Mouse (Mus musculus) hematopoietic stem cell, adult 5-6 weeks (primary cell): Measurements from ENCODE around the gene Scn8a. TPM values are rescaled to one million over a fixed set of nuclear protein-coding genes. Genes with fewer than 3 reads are reported as not detected.

Experiments used
- ATAC-seq, 2 experiments: fragments of 125-278 bp in 1 of 2; replicated peaks in 1 of 2; 2 replicates each; pipeline ENCODE4 v1.8.0; 2016 to 2017; ENCODE audit warnings: inconsistent platforms in 2 of 2, mild to moderate bottlenecking in 2 of 2, moderate number of reproducible peaks in 2 of 2, low read depth in 1 of 2, moderate TSS enrichment in 1 of 2; ENCODE audit not compliant: low FRiP score in 2 of 2, poor library complexity in 2 of 2, severe bottlenecking in 2 of 2, insufficient read depth in 1 of 2, low TSS enrichment in 1 of 2
- total RNA-seq: library from RNA; stranded (forward); fragments of 172-1452, 232-1000 nt; gene quantifications from 2 replicates; pipeline ENCODE4 v1.2.3, GENCODE M21; 2017

Gene Scn8a
- total RNA-seq, 1 experiment from 2014 or later, result not detected

DNA sequence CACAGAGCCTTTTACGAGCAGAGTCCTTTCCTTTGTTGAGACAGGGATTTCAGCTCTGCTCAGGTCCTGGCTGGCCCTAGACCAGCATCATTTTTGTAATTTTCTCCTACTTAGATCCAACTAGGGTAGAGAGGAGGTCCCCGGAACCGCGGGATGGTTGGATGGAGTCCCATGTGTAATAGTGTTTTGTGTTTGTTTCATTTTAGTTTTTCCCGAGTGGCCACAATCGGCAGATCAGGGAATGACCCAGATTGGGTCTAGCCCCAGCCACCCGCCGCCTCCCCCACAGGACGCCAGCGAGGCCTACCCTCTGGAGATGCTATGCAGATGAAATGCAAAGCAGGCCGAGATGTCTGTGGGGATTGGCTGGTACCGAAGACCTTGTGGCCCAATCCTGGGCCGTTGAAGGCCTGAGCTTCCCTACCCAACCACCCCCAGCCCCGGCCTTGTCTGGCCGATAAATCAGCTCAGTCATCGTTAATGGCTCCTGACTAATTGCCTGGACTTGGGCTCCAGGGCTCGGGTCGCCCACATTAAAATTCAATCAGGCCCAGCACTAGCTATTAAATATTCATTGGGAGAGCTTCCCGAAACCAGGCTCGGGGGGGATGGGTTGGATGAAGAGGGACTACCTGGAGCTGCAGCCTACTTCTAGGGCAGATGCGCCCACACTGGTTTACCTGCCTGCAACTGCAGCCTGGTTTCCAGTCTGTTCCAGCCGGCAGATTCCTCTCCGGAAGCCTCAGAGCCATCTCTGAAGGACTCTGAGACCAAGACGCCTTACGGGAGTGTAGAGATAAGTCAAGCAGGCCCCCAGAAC is 223.4 kb downstream of the Scn8a start:
- ATAC-seq, result no peak

DNA sequence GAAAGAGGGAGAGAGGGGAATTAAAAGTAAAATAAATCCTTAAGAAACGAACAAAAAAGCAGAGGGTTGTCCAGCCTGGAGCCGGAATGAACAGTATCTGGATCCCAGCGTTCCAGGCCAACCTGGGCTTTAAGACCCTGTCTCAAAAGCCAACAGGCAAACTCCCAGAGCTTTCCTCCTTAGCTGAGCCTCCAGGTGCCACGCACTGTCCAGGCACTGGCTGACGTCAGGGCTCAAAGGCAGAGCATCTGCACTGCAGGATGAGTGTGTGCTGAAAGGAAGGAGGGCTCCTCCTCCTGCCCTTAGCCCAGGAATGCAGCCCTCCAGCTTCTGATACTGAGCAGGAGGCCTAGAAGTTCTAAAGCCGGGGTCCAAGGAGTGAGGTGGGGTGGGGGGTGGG is 224.3 kb downstream of the Scn8a start:
- no peak for ATAC-seq

DNA sequence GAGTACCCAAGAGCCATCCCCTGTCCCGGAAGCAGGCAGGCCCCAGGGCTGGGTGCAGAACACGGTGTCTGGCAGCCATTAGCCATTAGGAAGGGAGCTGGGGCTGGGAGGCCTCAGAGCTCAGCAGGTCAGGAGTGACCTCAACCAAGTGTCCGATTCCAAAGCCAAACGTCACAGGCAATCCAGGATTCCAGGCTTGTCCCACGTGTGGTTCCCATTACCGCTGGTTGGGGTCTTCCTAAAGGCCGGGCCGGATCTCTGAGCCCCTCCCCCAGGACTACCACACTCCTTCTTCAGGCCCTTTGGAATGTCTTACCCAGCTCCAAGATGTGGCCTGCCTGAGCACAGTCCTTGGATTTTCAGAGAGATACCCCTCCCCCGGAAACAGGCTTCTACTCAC is 225.3 kb downstream of the Scn8a start:
- ATAC-seq, result no peak

DNA sequence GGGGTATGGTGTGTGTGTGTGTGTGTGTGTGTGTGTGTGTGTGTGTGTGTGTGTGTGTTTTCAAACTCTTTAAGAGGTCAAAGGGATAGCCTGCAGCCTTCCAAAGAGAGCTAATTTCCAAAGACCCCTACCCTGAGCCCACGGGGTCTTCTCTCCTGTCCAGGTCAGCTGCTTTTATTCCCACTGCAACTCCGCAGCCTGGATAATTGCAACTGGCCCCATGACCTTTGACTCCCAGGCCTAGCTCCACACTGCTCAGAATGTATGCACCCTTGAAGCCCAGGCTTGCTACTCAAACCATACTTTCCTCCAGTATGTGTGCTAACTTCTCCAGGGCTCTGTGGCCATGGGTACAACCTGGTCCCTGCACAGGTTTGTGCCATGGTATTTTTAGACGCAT is 225.7 kb downstream of the Scn8a start:
- ATAC-seq, result no peak

Other genes starting within 250 kb of the Scn8a start
- gene Smagp, start 232.9 kb upstream of the Scn8a start, total RNA-seq, result 1.6 and 4.0 TPM in 2 replicates
- gene Bin2, start 200.3 kb upstream of the Scn8a start, total RNA-seq, result 213 and 221 TPM in 2 replicates
- gene Cela1, start 181.9 kb upstream of the Scn8a start, total RNA-seq, result 4.8 and 14.2 TPM in 2 replicates
- gene Galnt6, start 140.5 kb upstream of the Scn8a start, total RNA-seq, result 40.8 and 56.5 TPM in 2 replicates
- gene Slc4a8, start 108.1 kb upstream of the Scn8a start, total RNA-seq, result 1.4 and 3.6 TPM in 2 replicates
- not detected in 2 replicates for gene Gm47841, start 177.5 kb downstream of the Scn8a start, total RNA-seq
- gene Fignl2, start 208.7 kb downstream of the Scn8a start, total RNA-seq, result not detected in 2 replicates
- not detected in 2 replicates for gene Ankrd33, start 245.9 kb downstream of the Scn8a start, total RNA-seq